Mouse (Mus musculus): ENCODE measurements at regions not wholly inside any gene's neighbourhood (a gene's known extent, or its start where the extent isn't known, plus 50 kb on each side); places are given as distances from the start of the nearest gene placed in this dataset.

DNA sequence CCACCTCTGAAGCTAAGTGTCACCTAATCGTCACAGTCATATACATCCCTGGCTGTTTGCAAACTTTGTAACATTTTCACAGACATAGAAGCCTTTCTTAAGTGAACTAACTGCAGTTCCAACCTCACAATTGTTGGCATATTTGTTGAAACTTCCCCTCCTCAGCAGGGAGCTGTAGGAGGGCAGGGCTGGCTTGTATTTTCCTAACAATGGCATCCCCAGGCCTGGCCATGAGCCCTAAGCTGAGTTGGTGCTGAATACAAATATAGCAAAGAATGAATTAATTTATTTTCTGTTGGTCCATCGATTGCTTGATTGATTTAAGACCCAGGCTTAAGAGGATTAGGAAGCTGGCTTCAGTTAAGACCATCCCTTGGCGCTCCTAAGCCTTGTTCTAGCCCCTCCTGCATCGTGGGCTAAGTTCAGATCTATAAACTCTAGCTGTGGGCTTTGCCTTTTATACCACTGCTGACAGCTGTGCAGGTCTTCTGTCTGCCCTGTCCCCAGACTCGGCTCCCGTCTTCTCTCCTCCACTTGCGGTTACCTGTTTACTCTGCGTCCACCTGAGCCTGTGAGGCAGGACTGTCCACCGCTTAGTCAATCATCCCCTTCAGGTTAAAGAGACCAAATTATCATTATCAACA lies 269.8 kb downstream of the Hlx start:
- DNase-seq (ENCODE audit: low spot score), result no peak

DNA sequence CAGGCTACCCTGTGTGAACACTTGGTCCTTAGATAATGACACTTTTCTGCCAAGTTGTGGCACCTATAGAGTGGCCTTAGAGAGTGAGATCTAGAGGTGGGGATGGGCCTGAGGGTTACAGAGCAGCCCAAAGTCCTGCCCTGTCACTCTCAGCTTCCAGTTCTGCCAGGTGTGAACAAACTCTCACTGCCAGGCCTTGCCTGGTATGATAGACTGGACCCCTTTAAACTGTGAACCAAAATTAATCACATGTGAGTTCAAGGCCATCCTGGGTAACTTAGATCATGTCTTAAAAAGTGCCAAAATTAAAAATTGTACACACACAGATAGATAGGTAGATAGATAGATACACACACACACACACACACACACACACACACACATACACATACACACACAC lies 271.0 kb downstream of the Hlx start:
- DNase-seq (ENCODE audit: low spot score), result no peak

DNA sequence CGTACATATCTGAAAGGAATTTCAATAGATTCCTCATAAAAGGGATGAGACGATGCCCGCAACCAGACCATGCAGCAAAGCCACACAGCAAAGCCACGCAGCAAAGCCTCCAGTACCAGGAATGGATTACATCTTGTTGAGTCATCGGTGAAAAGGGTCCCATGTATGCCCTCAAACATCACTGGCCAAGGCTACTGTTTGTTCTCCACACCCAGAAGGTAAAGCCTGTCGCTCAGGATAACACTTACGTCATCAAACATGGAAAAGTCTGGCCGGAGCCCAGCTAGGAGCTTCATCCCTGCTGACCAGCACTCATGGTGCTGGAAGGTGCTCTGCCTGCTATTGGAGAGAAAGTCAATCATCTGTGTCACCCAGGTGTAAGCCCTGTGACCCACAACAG lies 275.7 kb downstream of the Hlx start:
- no peak for DNase-seq (ENCODE audit: low spot score)

DNA sequence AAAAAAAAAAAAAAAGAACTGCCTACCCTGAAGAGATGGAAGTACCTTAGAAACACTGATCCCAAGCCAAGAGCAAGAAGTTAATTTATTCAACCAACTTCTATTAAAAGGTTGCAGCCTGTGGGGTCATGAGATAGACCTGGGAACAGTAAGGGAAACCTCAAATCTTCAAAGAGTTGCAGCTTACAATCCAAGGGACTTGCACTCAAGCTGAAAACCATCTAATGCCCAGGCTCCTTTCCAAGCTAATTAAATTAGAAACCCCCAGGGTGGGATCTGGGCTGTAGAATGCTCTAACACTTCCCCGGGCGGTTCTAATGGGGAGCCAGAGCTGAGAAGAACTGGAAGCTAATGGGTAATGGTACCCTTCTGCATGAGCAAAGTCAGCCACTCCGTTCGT lies 278.0 kb downstream of the Hlx start:
- peak; percentile 29 for DNase-seq (ENCODE audit: low spot score)

DNA sequence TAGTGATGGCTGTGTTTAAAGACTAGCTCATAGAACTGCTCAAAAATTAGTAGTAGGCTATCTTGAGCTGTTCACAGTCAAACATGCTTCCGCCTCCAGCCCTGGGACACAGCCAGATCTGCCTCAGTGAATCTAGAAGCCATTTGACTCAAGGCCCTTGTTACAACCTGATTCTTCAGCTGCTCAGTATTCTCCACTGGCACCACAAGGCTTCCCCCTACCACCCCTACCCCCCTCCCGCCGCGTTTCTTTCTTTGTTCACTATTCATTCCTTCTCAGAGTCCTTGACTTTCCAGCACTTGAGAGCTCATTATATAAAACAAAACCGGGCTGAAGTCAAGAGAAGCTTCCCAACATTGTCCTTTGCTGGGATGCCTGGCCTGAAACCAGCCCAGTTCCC lies 278.7 kb downstream of the Hlx start:
- DNase-seq (ENCODE audit: low spot score), result no peak

DNA sequence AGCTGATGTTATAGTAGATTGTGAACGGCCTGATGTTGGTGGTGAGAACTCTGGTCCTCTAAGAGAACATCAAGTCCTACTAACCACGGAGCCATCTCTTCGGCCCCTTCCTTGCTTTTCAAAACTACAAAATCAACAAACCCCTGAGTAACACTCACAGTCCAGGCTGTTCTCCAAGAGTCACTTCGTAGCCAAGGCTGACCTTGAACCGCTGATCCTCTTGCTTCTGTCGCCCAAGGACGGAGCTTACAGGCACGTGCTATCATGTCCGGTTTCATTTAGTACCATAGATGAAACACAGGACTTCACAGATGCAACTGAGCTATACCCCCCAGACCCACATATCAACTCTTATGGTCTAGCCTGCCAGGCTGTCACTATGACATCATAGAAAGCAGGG lies 279.4 kb downstream of the Hlx start:
- DNase-seq (ENCODE audit: low spot score), result no peak

DNA sequence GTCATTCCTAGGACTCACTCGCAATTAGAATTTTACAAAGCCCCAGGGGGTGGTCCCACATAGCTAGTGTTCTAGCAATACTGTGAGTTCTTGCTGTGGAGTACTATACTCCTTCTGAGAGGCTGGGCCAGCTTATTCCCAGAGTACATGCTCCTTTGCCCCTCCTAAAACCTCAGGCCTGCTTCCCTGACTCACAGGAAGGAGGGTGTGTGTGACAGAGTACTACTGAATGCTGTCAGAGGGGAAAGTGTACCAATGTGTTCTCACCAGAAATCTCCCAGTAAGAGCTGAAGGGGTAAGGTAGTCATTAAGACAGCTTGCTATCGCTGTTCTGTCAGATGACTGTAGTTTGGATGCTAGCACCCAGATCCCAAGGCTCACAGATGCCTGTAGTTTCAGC lies 280.7 kb downstream of the Hlx start:
- DNase-seq (ENCODE audit: low spot score), result no peak

DNA sequence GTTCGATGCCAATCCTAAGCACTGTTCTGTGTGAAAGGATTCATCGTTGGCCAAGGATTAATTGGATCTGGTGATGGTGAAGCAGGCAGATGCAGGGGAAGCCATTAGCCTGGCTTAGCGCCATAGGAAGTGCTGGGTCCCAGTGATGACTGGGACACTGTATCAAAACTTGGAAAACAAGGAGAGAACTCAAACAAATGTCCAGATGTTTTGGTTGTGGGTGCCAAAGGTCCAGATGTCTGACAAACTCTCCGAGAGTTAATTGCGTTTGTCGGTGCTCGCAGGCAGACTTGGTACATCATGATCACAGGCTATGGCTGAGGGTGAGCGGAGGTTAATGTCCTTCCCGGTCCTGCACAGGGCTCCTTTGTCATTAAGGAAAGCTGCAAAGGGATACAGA lies 283.4 kb downstream of the Hlx start:
- DNase-seq (ENCODE audit: low spot score), result peak; percentile 52

DNA sequence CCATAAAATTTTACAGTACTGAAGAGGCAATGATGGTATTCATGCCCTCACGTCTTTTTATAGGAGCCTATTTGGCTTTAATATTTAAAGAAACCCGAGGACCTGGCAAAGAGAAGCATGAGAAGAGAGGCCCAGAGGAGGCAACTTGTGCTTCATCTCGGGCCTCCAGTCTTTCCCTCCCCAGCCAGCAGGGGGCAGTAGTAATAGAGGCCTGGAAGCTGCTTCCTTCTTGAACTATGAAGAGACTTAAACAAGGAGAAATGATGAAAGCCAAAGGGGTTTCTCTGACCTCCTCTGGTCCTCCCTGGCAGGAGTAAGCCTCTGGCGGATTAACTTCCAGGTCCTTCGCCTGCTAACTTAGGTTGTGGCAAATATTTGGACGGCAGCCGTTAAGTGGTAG lies 284.5 kb downstream of the Hlx start:
- DNase-seq (ENCODE audit: low spot score), result peak; percentile 45

DNA sequence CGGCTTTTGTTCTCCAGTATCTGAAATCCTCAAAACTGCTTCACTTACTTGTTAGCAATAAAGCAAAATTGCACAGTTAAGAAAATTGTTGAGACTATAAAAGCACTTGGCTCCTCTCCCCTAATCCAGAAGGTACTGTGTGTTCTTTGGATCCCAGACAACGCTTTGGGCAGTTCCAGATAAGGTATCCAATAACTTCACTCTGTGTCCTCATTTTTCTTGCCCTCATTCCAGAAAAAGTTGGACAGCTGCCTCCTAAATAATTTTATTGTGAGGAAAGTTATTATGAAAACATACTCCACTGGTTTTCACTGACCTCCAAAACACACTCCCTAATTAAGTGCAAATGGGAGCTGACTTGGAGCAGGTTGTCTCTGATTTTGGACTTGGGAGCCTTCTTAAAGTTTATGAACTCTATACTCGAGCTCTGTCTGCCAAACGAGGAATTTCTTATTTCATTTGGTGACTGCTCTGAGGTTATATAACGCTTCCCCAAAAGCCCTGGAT lies 285.2 kb downstream of the Hlx start:
- no peak for DNase-seq (ENCODE audit: low spot score)

DNA sequence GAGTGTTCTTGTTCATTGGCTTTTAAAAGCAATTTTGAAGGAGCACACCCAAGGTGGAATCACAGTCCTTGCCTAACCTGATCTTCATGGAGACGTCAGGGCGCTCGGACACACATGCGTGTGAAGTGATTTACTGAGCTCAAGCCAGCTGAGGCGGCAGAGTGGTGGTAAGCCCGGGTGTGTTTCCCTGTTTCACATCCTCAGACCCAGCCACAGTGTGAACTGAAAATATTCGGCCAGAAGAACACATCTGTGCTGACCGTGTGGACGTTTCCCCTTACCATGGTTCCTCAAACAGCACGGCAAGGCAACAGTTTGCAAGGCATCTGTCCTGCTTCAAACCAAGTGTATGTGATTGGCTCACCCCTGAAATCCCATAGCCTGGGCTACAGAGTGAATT lies 288.2 kb downstream of the Hlx start:
- DNase-seq (ENCODE audit: low spot score), result no peak

DNA sequence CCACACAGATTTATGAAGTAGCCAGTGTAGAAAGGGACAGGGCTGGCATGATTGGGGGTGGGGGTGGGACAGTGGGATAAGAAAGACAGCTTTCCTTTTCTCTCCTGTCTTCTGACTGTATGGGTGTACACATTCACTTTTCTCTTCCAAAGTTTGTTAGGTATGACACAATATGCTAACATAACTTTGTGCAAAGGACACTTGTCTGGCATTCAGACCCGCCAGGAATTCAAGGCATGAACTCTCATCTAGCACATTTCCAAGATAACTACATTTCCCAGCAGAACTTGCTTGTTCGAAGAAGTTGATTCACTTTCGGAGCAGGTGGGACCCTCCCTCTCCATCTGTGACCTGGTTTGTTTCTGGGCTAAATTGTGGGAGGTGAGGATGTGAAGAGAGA lies 289.7 kb downstream of the Hlx start:
- no peak for DNase-seq (ENCODE audit: low spot score)

DNA sequence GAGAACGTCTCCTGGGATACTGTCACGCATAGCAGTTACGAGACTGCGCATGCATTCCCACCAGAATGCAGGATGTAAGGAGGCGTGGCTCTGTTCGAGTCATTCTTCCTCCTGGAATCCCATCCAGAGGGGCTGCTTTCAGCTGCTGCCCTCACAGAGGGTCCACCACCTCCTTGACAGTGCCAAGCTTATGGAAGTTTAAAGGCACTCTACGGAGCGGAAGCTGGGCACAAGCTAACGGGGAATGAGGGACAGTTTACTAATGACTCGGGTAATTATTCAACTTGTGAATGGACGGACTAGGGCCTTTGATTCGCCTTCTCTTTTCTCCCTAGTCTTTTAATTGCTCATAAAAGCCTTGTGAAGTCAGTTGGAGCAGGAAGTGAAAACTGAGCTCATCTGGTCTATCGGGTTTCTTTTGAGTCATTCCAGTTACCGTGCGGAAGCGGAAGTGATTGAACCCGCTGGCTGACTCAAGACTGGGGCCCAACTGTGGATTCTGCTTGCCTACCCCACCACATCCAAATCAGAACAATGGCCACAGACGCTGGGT lies 291.3 kb downstream of the Hlx start:
- DNase-seq (ENCODE audit: low spot score), result no peak

DNA sequence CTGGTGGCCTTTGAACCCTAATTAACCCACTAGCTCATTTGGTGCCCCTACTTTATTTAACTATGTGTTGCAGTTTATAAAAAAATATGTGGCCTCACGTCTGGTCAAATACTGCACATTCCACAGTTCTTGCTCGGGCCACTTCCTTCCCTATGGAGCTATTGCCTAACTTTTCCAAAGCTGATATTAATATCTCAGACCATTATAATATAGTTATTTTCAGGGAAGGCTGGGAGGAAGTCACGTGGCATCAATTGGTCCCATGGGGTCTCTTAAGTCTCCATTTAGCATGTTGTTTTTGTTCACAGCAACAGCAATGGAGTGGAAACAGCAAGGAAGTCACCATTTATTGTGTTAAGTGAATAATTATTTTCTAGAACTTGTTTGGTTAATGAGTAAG lies 292.9 kb downstream of the Hlx start:
- no peak for DNase-seq (ENCODE audit: low spot score)

DNA sequence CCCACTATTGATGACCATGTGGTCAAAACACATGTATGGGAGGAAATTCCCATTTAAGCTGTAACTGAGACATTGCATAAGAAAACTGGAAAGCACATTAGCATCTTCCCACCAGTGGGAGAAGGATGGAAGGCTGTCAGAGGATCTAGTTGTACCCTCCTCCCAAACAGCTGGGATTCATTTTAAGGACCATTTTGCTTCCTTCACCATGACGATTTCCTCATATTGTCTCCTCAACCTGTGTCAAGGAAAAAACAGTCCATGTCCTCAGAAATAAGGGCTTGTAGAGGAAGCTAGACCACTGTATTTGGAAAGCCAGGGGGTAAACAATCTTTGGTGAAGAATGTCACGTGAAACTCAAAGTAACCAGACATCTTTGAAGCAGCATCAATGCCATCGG lies 296.0 kb downstream of the Hlx start:
- no peak for DNase-seq (ENCODE audit: low spot score)

DNA sequence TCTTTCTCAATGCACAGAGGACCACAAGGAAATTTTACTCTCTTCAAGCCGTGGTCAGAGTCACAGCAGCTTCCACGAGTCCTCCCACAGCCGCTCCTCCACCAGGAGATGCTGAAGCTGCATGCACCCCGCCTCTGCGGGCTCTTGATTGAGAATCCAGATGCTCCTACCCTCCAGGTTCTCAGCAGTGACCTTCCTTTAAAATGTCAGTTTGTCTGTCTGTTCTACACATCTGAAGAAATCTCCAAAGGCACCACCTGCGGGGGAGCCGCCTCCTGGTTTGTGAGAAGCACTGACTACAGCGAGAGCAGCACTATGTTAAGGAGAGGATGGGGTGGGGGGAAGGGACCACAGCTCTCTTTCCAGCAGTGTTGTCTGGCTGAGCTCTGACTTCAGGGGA lies 303.8 kb downstream of the Hlx start:
- no peak for DNase-seq (ENCODE audit: low spot score)

DNA sequence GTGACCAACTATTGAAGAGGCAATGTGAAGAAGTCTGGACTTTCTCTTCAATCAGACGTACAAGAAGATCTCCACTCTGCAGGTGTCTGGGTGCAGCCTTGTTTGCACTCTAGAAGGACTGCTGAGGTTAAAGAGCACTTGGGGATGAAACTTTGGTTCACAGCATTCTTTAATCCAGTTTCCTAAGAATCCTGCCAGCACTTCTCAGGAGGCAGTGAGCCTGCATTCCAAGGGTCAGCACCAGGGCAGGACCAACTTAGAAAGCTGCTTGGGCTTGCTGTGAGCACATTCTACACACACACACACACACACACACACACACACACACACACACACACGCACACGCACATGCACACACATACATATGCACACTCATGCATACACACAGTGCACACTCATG lies 304.4 kb downstream of the Hlx start:
- DNase-seq (ENCODE audit: low spot score), result no peak

DNA sequence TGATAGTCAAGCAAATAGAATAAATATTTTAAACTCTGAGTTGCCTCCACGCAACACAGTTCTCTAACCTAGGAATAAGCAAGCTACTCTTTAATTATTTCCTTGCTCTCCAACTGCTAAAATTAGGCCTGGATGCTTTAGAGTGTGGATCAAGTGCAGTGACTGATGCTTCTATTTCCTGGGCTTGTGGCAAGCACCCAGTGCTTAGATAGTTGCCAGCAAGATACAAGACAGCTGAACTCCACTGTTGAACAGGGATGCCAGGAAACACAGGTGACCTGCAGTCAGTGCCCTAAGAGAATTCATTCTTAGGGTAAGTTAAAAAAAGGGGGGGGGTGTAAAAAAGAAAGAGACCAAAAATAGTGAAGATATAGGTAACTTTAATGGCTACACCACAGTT lies 306.7 kb downstream of the Hlx start:
- DNase-seq (ENCODE audit: low spot score), result no peak

DNA sequence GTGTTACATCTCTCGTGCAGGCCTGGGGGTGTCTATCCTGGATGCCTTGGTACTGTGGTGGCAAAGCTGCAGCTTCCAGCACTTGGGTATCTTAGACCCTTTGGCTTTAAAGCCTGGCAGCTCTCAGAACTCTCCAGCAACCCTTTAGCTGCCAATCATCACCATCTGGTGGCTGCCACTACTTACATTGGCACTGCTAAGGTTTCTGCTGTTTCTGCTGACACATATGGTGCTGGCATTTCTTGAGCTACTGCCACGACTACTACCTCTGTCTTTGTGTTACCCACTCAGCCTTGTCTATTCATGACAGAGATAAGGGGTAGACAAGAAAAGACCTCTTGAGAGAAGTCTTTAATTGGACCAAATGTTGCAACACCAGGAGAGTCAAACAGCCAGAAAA lies 308.4 kb downstream of the Hlx start:
- no peak for DNase-seq (ENCODE audit: low spot score)

DNA sequence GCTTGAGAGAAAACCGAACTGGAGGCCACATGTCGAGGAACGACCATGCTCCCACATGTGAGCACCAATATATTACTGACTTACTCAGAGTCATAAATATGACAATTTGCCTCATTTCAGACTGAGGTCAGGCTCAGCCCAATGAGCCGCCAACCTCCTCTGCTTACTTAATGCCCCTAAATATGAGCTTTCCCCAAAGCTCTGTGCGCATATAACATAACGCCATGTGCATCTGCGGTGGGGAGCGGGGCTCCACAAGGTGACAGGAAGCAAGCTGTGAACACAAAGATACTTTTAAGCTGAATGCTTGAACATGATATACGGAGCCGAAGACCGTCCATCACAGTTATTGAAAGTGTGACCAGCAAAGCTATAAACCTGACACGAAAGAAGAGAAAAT lies 319.8 kb downstream of the Hlx start:
- DNase-seq (ENCODE audit: low spot score), result no peak

DNA sequence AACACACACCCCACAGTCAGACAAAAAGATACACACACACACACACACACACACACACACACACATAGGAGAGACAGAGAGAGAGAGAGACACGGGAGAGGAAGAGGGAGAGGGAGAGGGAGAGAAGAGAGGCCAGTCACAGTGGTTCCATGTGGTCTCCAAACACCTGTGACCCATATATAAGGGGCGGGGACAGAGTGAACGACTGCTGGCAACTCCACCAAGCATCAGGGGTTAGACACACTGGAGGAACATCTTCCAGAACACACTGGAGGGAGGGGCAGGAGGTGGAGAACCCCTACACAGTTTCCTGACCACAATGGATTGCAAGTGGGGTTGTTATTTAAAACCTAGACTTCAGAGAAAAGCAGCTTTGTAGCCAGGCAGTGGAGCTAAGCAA lies 321.4 kb downstream of the Hlx start:
- DNase-seq (ENCODE audit: low spot score), result no peak

DNA sequence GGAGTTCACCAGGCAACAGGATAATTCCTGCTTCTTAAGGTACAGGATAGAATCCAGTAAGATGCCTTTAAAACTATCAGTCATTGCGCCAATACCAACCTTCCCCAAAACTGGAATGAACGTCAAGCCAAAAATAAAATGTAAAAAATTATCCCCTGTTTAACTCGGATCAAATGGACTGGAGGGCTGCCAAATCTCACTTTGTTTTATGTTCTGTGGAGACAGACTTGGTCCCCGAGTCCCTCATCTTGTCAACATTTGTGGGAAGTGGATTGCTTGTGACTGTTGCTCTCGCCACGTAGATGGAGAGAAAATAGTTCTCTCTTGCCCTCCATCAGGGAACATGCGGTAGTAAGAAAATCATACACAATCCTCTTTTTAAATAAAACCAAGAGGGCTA lies 322.4 kb downstream of the Hlx start:
- no peak for DNase-seq (ENCODE audit: low spot score)

DNA sequence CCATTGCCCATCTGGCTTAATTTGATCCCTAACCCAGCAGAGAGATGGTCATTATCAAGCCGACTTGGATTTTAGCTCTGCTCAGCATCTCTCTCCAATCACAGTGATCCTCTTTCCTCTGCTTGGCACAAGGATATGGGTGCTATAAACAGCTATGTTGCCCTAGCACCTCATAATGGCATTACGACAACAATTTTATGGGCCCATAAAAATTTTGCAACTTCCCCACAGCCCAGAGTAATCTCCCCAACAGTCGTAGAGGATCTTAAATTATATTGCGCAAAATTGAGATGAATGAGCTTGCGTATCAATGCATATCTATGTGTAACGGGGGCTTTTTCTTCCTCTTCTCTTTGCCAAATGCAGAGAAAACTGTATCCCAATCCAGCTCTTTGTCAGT lies 329.4 kb downstream of the Hlx start:
- no peak for DNase-seq (ENCODE audit: low spot score)

DNA sequence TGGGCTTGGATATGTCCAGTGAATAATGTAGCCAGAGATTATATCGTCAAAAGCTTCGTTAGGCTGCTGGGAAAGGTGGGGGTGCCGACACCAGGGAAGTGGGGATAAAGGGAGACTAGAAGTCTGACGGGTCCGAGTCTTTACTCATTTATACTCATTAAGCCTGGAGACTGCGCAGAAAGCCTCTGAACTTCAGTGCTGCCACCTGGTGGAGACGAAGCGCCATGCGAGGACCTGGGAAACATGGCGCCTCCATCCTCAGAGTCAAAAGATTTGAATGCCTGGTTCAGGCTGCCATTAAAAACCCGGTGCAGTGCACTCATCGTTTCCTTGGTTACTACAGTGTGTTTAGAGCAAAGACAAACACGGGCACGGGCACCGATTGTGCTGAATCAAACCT lies 337.2 kb downstream of the Hlx start:
- no peak for DNase-seq (ENCODE audit: low spot score)
